Mouse (Mus musculus): ENCODE measurements around the gene Gpr152. TPM values are rescaled to one million over a fixed set of nuclear protein-coding genes. Genes with fewer than 3 reads are reported as not detected.
A peak's percentile ranks its signal among the peaks of the same experiment; 100 is the strongest.

The Gpr152 gene
- polyA plus RNA-seq, 1 experiment from 2014 or later, result not detected

GRCm38 (mm10) chr19:4097441-4097825 is 42.2 kb upstream of the Gpr152 start:
- peak; percentile 21 for ATAC-seq (replicated peaks; ENCODE audit: extremely low read depth, insufficient read depth, low FRiP score)
- peaks cover 32% of the 10 kb centered on the region for H3K4me1 ChIP-seq (ENCODE audit: control insufficient read depth, insufficient read depth, low read length)
- H3K27me3 ChIP-seq (ENCODE audit: control insufficient read depth, insufficient read depth, low read length), result peaks cover 18% of the 10 kb centered on the region; the same call in 1 of the 2 replicates
- H3K4me2 ChIP-seq (ENCODE audit: low read depth, low read length), result peak overlapping the region; percentile 68
- no peaks in the 10 kb centered on the region for H3K36me3 ChIP-seq (ENCODE audit: control insufficient read depth, insufficient read depth)
- no peaks in the 10 kb centered on the region for H3K9me3 ChIP-seq (replicated peaks; ENCODE audit: control insufficient read depth, low read length)
- peak overlapping the region; percentile 77 for H3K27ac ChIP-seq (ENCODE audit: low read length)
- peak overlapping the region; percentile 71 for H3K9ac ChIP-seq (ENCODE audit: low read length)
- peak overlapping the region; percentile 70 for H3K4me3 ChIP-seq (ENCODE audit: low read length)
- WGBS, result under 1% methylated on average over 21 of the region's 21 CpGs

DNA sequence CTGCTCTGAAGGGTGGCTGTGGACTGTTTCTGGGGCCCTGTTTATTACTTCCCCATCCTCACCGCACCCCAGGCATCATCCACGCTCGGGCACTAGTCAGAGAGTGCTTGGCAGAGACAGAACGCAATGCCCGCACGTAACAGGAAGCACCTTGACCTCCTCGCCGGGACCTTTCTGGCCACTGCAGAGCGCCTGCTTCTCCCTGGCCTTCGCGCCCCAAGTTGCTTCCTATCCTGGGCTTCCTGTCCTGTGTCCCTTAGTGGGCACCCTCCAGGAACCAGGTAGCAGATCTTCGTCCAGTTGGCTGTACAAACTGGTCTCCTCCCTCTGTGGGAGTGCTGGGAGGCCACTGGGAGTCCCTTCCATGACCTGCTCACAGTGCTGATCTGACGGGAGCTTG is 41.2 kb upstream of the Gpr152 start:
- Histone ChIP-seq H3K36me3 (ENCODE audit: control insufficient read depth, insufficient read depth) (peaks cover 2% of the 10 kb centered on the region; the same call in 1 of the 2 replicates), H3K4me1 (ENCODE audit: control insufficient read depth, insufficient read depth, low read length) (peaks cover 32% of the 10 kb centered on the region), H3K9ac (ENCODE audit: low read length) (no peak overlapping the region), H3K27me3 (ENCODE audit: control insufficient read depth, insufficient read depth, low read length) (peaks cover 20% of the 10 kb centered on the region; the same call in 1 of the 2 replicates), H3K9me3 (replicated peaks; ENCODE audit: control insufficient read depth, low read length) (no peaks in the 10 kb centered on the region), H3K4me3 (ENCODE audit: low read length) (no peak overlapping the region; the same call in 1 of the 2 replicates), H3K27ac (ENCODE audit: low read length) (no peak overlapping the region; the same call in 1 of the 2 replicates), H3K4me2 (ENCODE audit: low read depth, low read length) (no peak overlapping the region)
- ATAC-seq (replicated peaks; ENCODE audit: extremely low read depth, insufficient read depth, low FRiP score), result no peak
- WGBS, result 89% methylated on average over 13 of the region's 13 CpGs

DNA sequence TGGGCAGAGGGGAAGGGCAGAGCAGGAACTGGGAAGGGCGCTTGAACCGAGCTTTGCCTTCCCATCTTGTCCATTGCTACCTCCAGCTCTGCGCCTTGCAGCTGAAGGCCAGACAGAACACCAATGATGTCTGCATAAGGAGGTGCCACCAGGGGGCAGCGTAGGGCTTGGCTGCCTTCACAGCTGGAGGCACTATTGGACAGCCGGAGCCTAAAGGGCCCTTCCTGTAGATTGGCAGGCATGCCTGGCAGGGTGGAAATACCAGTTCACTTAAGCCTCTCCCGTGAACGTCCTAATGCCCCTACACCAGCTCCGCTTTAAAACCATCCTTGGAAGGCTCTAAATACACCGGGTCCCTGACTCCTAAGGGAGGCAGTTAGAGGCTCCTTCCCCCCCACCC is 40.5 kb upstream of the Gpr152 start:
- peak overlapping the region; percentile 71 for H3K4me3 ChIP-seq (ENCODE audit: low read length)
- ATAC-seq (replicated peaks; ENCODE audit: extremely low read depth, insufficient read depth, low FRiP score), result peak; percentile 12; the same call in 1 of the 2 replicates

GRCm38 (mm10) chr19:4099837-4100717 is 39.5 kb upstream of the Gpr152 start, which contains the start of gene Pitpnm1:
Gene Pitpnm1 (plus strand): TSS chr19:4099998.
- Histone ChIP-seq H3K4me3 (ENCODE audit: low read length) (peak within 1 kb of the TSS; percentile 71), H3K9me3 (replicated peaks; ENCODE audit: control insufficient read depth, low read length) (no peaks in the 10 kb centered on the region), H3K27me3 (ENCODE audit: control insufficient read depth, insufficient read depth, low read length) (peaks cover 20% of the 10 kb centered on the region; the same call in 1 of the 2 replicates), H3K27ac (ENCODE audit: low read length) (peak within 1 kb of the TSS; percentile 49), H3K4me2 (ENCODE audit: low read depth, low read length) (peak within 1 kb of the TSS; percentile 92), H3K4me1 (ENCODE audit: control insufficient read depth, insufficient read depth, low read length) (peaks cover 32% of the 10 kb centered on the region), H3K36me3 (ENCODE audit: control insufficient read depth, insufficient read depth) (peaks cover 2% of the 10 kb centered on the region; the same call in 1 of the 2 replicates), H3K9ac (ENCODE audit: low read length) (peak within 1 kb of the TSS; percentile 78)
- peak; percentile 8; the same call in 1 of the 2 replicates for ATAC-seq (replicated peaks; ENCODE audit: extremely low read depth, insufficient read depth, low FRiP score)
- WGBS, result under 1% methylated on average over 52 of the region's 53 CpGs

More for the DNA sequence above, 40.5 kb upstream of the Gpr152 start:
- Histone ChIP-seq H3K4me1 (ENCODE audit: control insufficient read depth, insufficient read depth, low read length) (peaks cover 32% of the 10 kb centered on the region), H3K36me3 (ENCODE audit: control insufficient read depth, insufficient read depth) (peaks cover 2% of the 10 kb centered on the region; the same call in 1 of the 2 replicates), H3K4me2 (ENCODE audit: low read depth, low read length) (peak overlapping the region; percentile 92), H3K9me3 (replicated peaks; ENCODE audit: control insufficient read depth, low read length) (no peaks in the 10 kb centered on the region), H3K9ac (ENCODE audit: low read length) (peak overlapping the region; percentile 78), H3K27ac (ENCODE audit: low read length) (peak overlapping the region; percentile 49), H3K27me3 (ENCODE audit: control insufficient read depth, insufficient read depth, low read length) (peaks cover 20% of the 10 kb centered on the region; the same call in 1 of the 2 replicates)
- 10% methylated on average over 9 of the region's 9 CpGs for WGBS

GRCm38 (mm10) chr19:4100718-4101261 is 38.8 kb upstream of the Gpr152 start:
- peak overlapping the region; percentile 92 for H3K4me2 ChIP-seq (ENCODE audit: low read depth, low read length)
- peaks cover 20% of the 10 kb centered on the region; the same call in 1 of the 2 replicates for H3K27me3 ChIP-seq (ENCODE audit: control insufficient read depth, insufficient read depth, low read length)
- no peak overlapping the region for H3K27ac ChIP-seq (ENCODE audit: low read length)
- peak overlapping the region; percentile 78 for H3K9ac ChIP-seq (ENCODE audit: low read length)
- peaks cover 32% of the 10 kb centered on the region for H3K4me1 ChIP-seq (ENCODE audit: control insufficient read depth, insufficient read depth, low read length)
- H3K9me3 ChIP-seq (replicated peaks; ENCODE audit: control insufficient read depth, low read length), result no peaks in the 10 kb centered on the region
- no peak for ATAC-seq (replicated peaks; ENCODE audit: extremely low read depth, insufficient read depth, low FRiP score)
- peak overlapping the region; percentile 71 for H3K4me3 ChIP-seq (ENCODE audit: low read length)
- H3K36me3 ChIP-seq (ENCODE audit: control insufficient read depth, insufficient read depth), result peaks cover 2% of the 10 kb centered on the region; the same call in 1 of the 2 replicates
- under 1% methylated on average over 50 of the region's 52 CpGs for WGBS

DNA sequence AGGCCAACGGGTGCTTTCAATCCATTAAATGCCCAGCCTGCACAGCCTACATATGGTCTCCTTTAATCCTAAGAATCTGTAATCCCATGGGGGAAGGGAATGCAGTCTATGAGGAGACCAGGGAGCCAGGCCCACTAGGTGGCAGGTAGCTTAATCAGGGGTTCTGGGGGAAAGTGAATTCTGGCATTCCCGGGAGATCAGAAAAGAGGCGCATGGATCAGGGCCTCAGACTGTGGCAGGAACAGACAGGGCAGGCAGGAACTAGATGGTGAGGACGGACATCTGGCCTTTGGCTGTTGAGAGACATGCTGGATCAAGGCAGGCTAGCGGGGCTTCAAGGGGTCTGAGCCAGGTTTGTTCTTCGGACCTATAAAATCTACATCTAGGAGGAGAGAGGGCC is 38.1 kb upstream of the Gpr152 start:
- no peak overlapping the region for H3K4me3 ChIP-seq (ENCODE audit: low read length)
- no peak overlapping the region for H3K4me2 ChIP-seq (ENCODE audit: low read depth, low read length)
- peaks cover 2% of the 10 kb centered on the region; the same call in 1 of the 2 replicates for H3K36me3 ChIP-seq (ENCODE audit: control insufficient read depth, insufficient read depth)
- no peak overlapping the region for H3K27ac ChIP-seq (ENCODE audit: low read length)
- H3K9me3 ChIP-seq (replicated peaks; ENCODE audit: control insufficient read depth, low read length), result no peaks in the 10 kb centered on the region
- H3K4me1 ChIP-seq (ENCODE audit: control insufficient read depth, insufficient read depth, low read length), result peaks cover 30% of the 10 kb centered on the region
- ATAC-seq (replicated peaks; ENCODE audit: extremely low read depth, insufficient read depth, low FRiP score), result no peak
- peaks cover 20% of the 10 kb centered on the region; the same call in 1 of the 2 replicates for H3K27me3 ChIP-seq (ENCODE audit: control insufficient read depth, insufficient read depth, low read length)
- no peak overlapping the region for H3K9ac ChIP-seq (ENCODE audit: low read length)
- WGBS, result 83% methylated on average over 6 of the region's 6 CpGs

DNA sequence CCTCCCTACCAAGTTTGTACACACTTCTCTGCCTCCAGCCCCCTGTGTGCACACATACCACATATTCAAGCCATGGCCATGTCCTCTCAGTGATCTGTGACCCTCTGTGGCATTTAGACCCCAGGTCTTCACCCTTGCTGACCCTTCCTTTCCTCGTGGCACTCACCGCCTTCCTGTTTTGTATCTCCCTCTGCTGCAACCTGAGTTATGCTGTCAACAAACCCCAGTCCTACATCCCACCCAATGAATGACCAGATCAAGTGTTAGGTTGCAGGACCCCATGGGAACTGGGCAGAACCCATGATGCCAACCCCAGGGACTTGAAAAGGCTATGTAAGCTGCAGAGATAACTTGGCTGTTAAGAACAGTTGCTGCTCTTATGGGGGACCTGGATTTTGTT is 37.5 kb upstream of the Gpr152 start:
- Histone ChIP-seq H3K4me2 (ENCODE audit: low read depth, low read length) (no peak overlapping the region), H3K4me3 (ENCODE audit: low read length) (no peak overlapping the region), H3K9me3 (replicated peaks; ENCODE audit: control insufficient read depth, low read length) (no peaks in the 10 kb centered on the region), H3K9ac (ENCODE audit: low read length) (no peak overlapping the region), H3K27me3 (ENCODE audit: control insufficient read depth, insufficient read depth, low read length) (peaks cover 20% of the 10 kb centered on the region; the same call in 1 of the 2 replicates), H3K27ac (ENCODE audit: low read length) (no peak overlapping the region), H3K36me3 (ENCODE audit: control insufficient read depth, insufficient read depth) (peaks cover 2% of the 10 kb centered on the region; the same call in 1 of the 2 replicates), H3K4me1 (ENCODE audit: control insufficient read depth, insufficient read depth, low read length) (peaks cover 30% of the 10 kb centered on the region)
- WGBS, result 84% methylated on average over 2 of the region's 2 CpGs
- ATAC-seq (replicated peaks; ENCODE audit: extremely low read depth, insufficient read depth, low FRiP score), result no peak

- H3K4me1 ChIP-seq (ENCODE audit: control insufficient read depth, insufficient read depth, low read length), result peaks cover 29% of the 10 kb centered on the region
- H3K4me3 ChIP-seq (ENCODE audit: low read length), result no peak overlapping the region
- H3K36me3 ChIP-seq (ENCODE audit: control insufficient read depth, insufficient read depth), result peaks cover 2% of the 10 kb centered on the region
- H3K9ac ChIP-seq (ENCODE audit: low read length), result no peak overlapping the region
- ATAC-seq (replicated peaks; ENCODE audit: extremely low read depth, insufficient read depth, low FRiP score), result no peak
- 94% methylated on average over 12 of the region's 12 CpGs for WGBS
- H3K9me3 ChIP-seq (replicated peaks; ENCODE audit: control insufficient read depth, low read length), result no peaks in the 10 kb centered on the region
- H3K27ac ChIP-seq (ENCODE audit: low read length), result no peak overlapping the region
- peaks cover 20% of the 10 kb centered on the region; the same call in 1 of the 2 replicates for H3K27me3 ChIP-seq (ENCODE audit: control insufficient read depth, insufficient read depth, low read length)
- no peak overlapping the region for H3K4me2 ChIP-seq (ENCODE audit: low read depth, low read length)
These were observed 37.0 kb upstream of the Gpr152 start for GRCm38 (mm10) chr19:4102626-4103025.

All from heart, embryonic 16.5 days (tissue).